Mouse (Mus musculus): ENCODE data around the gene Leo1.
"Not testable (repeated sequence)": the region's sequence is repeated elsewhere in the genome, so short reads cannot be mapped to it uniquely, and the experiment has no call there.

The Leo1 gene

GRCm38 (mm10) chr9:75467581-75467980, 26.3 kb downstream of the Leo1 start:
- no peak for DNase-seq (ENCODE audit: low read depth)

- DNase-seq (ENCODE audit: low read depth) = no peak
Observed at GRCm38 (mm10) chr9:75468297-75468696, 27.0 kb downstream of the Leo1 start.

- no peak for DNase-seq (ENCODE audit: low read depth)
Observed at GRCm38 (mm10) chr9:75477212-75477611, 35.9 kb downstream of the Leo1 start.

- no peak for DNase-seq (ENCODE audit: low read depth)
Observed at GRCm38 (mm10) chr9:75479106-75479725, 37.9 kb downstream of the Leo1 start.

GRCm38 (mm10) chr9:75480536-75481075, 39.3 kb downstream of the Leo1 start:
- DNase-seq (ENCODE audit: low read depth) = no peak

GRCm38 (mm10) chr9:75485231-75485630, 43.9 kb downstream of the Leo1 start:
- no peak for DNase-seq (ENCODE audit: low read depth)

GRCm38 (mm10) chr9:75488255-75488654, 46.9 kb downstream of the Leo1 start:
- DNase-seq (ENCODE audit: low read depth) = not testable (repeated sequence)

GRCm38 (mm10) chr9:75494407-75495005, 53.2 kb downstream of the Leo1 start:
- no peak for DNase-seq (ENCODE audit: low read depth)

GRCm38 (mm10) chr9:75495945-75496344, 54.6 kb downstream of the Leo1 start:
- DNase-seq (ENCODE audit: low read depth) = no peak

- DNase-seq (ENCODE audit: low read depth) = no peak
Observed at GRCm38 (mm10) chr9:75498571-75498970, 57.2 kb downstream of the Leo1 start.

GRCm38 (mm10) chr9:75504311-75504710, 63.0 kb downstream of the Leo1 start:
- no peak for DNase-seq (ENCODE audit: low read depth)

GRCm38 (mm10) chr9:75511236-75511939, 70.1 kb downstream of the Leo1 start:
- DNase-seq (ENCODE audit: low read depth) = no peak

GRCm38 (mm10) chr9:75515464-75516113, 74.3 kb downstream of the Leo1 start:
- DNase-seq (ENCODE audit: low read depth) = peak; percentile 38
